Mouse (Mus musculus) lung, postnatal 25 days (tissue): ENCODE results near the gene Gp5.

ENCODE experiments used
- DNase-seq: peaks from one replicate; pipeline ENCODE4 v3.0.0; 2022; ENCODE audit warnings: low spot score

Gene Gp5

DNA sequence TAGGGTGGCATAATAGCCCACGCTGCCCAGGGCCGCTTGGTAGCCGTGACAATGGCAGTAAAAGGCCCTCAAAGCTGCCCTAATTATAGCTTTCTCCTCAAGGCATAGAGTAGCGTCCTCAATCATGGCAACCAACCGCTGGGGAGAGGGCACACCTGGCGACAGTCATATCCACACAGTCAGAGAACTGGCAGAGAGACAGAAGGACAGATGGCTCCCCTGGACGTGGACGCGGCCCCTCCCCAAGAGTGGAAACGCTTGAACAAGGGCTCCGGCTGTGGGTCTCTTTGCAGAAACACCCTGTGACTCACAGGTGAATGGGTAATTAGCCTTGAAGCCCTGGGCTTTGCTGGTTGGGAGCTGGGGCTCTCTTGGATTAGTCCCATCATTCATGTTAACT lies 32.2 kb downstream of the Gp5 start:
- DNase-seq: no peak

DNA sequence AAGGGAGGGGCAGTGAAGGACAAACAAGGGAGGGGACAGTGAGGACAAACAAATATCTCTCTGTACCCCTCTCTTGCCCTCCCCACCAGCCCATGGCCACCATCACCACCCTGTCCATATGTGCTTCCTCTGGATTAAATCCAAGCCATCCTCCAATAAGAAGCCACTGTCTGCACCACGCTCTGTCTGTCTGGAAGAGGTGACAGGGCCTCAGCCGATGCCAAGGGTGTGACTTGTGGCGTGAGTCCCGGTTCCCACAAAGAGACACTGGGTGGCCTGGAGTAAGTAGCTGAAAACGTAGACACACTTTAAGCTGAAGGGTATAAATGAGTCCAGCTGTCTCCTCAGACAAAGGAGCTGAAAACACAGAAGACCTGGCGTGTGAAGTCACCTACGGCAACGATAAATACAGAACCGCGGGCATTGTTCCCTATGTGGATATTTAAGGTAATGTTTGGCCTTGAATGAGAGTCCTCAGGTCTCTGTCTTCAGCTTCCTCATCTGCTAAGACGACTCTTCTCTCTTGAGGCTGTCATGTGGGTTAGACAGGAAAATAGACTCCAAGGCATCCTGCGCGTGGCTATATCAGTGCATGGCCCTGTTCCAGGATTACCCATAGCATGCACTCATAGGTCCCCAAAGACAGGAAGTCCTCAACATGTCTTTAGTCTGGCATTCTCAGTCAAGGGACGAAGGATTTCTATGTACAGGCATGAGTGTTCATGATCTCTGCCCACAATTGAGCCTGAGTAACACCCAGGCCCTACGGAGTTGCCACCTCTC lies 34.8 kb downstream of the Gp5 start:
- no peak for DNase-seq

DNA sequence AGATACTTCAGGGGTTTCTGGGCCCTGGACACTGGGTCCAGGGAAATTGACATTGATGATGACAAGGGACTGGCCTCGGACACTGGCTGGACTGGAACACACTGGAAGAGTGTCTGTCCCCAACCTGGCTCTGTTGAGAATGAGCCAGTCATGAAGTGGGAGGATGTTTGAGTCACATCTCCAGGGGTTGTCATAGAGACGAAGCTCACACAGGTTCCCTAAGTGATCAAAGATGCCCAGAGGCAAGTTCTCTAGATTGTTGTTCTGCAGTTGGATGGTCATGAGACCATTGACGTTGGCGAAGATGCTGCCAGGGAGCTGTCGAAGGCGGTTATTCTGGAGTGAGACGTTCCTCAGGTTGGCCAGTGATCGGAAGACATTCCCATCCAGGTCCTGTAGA lies 37.5 kb downstream of the Gp5 start:
- no peak for DNase-seq

DNA sequence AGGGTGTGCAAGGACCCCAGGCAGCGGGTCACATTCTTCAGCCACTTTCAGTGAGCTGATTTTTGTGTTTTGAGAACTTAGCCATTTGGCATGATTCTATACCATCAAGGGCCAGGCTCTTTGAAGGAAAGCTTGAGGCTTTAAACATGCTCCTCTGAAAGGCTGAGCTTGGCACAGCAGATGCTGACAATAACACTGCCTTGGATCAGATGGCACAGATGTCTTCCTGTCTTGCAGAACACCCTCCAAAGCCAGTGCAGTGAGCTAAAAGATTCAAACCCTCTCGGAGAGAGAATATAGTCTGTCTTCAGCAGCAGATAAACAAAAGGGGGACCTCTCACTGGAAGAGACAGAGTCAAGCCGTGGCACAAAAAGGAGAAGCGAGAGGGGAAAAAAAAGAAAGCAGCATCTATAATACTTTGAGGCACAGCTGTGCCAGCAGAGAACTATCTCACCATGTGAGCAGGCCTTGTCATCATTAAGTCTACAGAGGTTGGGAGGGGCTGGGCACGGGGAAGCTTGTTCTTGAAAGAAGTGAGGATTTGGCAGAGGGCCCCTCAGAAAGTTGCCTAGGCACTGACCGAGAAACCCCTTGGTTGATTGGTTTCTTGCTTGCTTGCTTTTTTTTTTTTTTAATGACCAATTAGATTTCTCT lies 38.5 kb downstream of the Gp5 start:
- DNase-seq: no peak

DNA sequence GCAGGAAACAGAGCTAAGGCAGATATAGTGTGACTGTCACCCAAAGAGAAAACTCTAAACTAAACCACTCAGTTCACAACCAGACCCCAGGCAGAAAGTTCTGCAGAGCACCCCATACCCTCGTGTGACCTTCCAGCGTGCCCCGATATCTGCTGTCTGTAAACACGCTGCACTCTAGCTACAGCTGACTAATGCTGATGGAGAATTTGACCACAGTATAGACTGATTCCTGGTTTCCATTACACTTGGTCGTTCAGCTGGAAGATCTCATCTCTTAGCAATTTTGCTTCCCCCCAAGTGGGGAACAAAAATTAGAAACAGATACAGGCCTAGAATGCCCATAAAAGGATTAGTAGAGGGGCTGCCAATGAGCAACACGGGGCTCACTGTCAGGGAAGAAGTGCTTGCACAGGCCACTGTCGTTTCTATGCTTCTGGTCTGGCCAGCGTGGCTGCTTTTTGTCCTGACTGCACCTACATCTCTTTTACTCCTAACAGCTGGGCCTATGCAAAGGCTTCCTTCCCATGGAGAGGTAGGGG lies 39.3 kb downstream of the Gp5 start:
- no peak for DNase-seq

DNA sequence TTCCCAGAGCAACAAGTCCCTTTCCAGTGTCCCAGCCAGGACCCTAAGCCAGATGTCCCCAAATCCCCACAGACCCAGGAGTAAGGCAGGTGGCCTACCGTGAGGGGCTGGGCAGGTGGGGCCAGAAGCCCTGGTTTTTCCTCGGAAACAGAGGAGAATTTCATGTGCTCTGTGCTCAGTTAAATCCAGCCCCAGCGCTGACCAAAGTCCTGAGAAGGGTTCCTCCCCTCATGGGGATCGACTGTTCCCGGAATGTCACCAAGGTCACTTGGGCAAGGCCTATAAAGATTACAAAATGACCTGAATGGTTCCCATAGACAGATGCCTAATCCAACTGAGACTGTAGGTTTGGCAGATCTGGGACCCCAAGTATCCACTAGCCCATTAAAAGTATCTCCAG lies 43.2 kb downstream of the Gp5 start, which contains the start of gene Cpn2:
Gene Cpn2, minus strand, starts transcription at position 141 of the 400 bp plus-strand sequence.
- DNase-seq: no peak

DNA sequence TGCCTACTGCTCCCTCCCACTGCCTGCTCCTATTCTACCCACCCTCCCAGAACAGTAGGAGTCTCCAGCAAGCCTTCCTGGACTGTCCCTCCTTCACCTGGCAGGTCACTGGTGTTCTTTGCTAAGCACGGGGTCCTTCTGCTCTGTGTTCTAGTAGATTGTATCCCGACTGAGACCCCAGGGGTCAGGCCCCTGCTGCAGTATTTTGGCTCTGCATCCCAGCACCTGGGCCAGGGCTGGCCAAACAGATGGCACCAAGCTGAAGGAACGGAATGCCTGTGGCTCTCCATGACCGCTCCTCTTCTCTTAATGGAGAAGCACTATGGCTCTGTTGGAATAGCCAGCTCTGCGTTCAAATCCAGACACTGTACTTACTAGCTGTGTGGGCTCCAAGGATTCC lies 44.0 kb downstream of the Gp5 start:
- DNase-seq: no peak

DNA sequence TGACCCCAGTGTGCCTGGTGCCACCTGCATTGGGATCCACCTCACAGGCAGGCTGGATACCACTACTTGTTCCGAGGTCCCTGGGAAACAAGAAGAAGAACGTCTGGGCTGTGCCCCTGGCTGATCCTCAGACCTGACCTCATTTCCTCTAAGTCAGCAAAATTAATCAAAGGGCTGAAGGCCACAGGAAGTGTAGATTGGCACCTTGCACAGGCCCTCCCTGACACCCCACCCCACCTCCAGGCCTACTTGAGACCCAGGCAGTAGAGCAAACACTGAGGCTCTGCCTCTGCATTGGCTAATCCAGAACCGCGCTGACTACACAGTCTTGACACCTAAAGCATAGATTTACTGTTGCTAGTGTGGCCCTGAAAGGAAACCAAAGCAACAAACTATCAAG lies 45.0 kb downstream of the Gp5 start:
- DNase-seq: no peak

DNA sequence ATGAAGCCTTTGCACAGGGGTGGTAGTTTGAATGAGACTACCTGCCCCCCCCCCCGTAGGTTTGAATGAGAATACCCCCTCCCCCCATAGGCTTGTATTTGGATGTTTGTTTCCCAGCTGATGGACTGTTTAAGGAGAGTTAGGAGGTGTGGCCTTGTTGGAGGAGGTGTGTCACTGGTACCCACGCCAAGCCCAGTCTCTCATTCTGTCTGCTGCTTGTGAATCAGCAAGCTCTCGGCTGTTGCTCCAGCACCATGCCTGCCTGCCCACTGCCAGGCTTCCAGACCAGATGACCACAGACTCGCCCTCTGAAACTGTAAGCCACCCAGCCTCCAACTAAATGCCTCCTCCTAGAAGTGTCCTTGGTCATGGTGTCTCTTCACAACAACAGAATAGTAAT lies 47.4 kb downstream of the Gp5 start:
- no peak for DNase-seq

DNA sequence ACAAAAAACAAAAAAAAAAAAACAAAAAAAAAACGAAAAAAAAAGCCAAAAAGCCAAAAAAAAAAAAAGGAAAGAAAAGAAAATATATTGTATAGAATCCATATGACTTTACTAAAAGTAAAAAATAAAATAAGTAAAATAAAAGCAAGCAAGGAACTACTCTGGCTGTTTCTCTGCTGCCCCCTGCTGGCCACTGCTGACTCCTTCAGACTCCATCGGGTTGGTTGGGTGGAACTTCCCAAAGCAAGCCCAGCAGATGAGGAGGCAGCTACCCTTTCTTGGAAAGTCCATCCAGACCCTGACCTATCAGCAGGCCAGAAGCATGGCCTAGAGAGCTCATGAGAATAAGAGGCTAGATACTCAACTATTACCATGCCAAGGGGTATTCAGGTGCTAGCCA lies 47.9 kb downstream of the Gp5 start:
- peak; percentile 66 for DNase-seq

DNA sequence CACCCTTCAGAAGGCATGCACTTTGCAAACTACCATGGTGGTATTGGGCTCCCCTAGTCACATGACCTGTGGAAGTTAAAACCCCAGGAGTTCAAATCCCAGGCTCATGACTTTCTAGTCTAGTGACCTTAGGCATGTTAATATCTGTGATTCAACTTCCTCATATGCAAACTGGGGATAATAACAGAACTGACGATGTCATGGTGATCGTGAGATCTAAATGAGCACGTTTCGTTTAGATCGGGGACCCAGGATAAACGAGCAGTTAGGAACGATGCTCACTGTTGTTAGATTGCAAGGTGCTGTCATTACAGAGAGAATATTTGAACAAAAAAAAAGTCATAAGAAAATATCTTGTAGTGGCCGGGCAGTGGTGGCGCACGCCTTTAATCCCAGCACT lies 48.4 kb downstream of the Gp5 start:
- DNase-seq: no peak

DNA sequence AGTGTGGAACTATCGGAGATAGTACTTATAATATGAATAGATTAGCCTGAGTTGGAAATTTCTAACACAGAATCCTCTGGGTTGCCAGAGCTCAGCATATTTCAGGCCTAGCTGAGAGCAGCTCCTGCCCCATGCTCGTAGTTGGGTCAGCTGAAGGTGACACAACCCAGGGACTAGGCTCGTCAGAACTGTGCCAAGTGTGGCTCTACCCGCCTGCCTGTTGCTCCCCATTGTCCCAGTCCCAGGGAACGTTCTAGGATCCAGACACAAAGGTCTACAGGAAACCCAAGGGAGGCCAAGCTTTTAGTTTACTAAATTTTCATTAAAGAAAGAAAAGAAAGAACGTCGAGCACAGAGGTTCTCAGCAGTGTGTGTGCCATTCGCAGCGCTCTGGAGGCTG lies 49.2 kb downstream of the Gp5 start:
- no peak for DNase-seq

DNA sequence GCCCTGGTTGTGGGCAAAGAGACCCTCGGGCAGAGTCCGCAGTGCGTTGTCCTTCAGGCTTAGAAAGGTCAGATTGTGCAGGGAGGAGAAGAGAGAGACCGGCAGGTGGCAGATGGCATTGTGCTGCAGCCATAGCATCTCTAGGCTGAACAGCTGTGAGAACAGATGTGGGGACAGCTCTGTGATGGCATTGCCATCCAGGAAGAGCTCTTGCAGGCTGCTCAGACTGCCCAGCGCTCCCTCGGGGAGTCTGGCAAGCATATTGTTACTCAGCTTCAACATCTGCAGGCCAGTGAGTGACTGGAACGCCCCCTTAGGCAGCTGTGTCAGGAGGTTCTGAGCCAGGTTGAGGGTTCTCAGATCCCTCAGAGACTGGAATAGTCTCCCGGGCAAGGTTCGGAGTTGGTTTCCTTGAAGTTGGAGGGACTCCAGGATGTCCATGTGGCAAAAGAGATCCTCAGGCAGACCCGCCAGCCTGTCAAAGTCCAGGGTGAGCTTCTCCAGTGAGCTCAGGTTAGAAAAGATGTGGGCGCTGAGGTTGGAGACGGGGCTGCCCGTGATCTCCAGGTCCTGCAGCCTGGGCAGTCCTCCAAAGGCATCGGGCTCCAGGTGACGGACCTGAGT lies 50.5 kb downstream of the Gp5 start:
- no peak for DNase-seq

DNA sequence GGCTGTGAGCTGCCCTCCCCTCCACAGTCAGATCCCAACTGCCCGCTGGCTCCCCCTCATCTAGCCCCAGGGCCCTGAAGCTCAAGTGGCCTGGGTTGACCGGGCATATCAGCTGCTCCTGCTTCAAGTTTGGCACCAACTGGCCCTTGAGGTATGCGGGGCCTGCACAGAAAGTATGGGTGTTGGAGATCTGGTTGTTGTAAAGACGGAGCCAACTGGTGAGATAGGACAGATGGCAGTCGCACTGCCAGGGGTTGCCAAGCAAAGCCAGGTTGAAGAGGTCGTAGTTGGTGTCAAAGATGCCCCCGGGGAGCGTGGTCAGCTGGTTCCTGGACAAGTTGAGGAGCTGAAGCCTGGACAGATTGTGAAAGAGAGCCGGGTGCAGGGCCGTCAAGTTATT lies 51.1 kb downstream of the Gp5 start:
- no peak for DNase-seq

DNA sequence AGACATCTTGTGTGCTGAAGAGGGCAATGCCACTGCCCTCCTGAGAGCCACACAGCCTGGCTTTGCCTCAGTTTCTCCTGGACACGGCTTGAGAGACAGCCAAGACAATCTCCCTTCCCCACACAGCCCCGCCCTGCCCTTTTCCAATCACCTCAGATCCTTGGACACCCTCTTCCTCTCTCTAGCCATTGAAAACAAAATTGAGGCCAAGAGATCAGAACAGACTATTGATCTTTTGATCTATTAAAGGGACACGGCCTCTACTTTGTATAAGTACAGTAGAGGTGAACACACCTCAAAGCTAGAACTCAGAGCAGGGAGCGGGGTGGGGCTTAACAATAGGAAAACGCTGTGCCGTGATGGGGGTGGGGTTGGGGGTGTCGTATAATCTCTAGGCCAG lies 52.1 kb downstream of the Gp5 start:
- no peak for DNase-seq

DNA sequence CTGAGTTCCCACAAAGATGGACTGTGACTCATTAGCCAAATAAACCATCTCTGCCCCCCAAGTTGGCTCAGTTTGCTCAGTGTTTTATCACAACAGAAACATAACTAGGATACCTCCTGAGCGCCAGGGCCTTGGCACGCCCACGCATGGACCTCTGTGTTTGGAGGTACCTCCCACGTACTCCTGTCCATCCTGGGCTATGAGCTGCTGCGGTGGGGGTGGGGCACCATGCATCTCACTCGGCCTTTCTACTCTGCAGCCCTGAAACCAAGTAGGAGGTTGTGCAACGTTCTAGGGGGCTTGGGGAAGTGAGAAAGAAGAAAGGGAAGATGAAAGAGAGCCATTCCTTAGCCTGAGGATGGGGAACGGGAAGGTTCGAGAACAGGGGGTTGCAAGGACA lies 52.9 kb downstream of the Gp5 start:
- no peak for DNase-seq
